Mouse (Mus musculus): ENCODE data around the gene Fgf8.

GRCm38 (mm10) chr19:45722188-45722587, 20.5 kb downstream of the Fgf8 start:
- TF ChIP-seq CTCF (IDR thresholded peaks at IDR 0.05; ENCODE audit: control insufficient read depth, insufficient read depth, low read length) (no peak), POLR2A (IDR thresholded peaks at IDR 0.05; ENCODE audit: borderline replicate concordance, control insufficient read depth, low read depth, low read length) (no peak)

Data from bone marrow, adult 2 months (tissue).